Mouse (Mus musculus) heart, adult 2 months (tissue): ENCODE data around the gene Tom1l2.

ENCODE experiments used
- CTCF ChIP-seq: fragments of 200-600 bp; IDR thresholded peaks from 2 replicates; pipeline ENCODE4 v1.8.1; 2022; ENCODE audit warnings: antibody characterized with exemption, mild to moderate bottlenecking, moderate library complexity
- EP300 ChIP-seq: fragments of 200-500 bp; IDR thresholded peaks from 2 replicates; pipeline ENCODE4 v1.6.1; 2011; ENCODE audit warnings: low read depth, low read length, control low read depth; ENCODE audit not compliant: insufficient read depth
- POLR2A ChIP-seq: fragments of 200-500 bp; IDR thresholded peaks from 2 replicates; pipeline ENCODE4 v1.6.1; 2011; ENCODE audit warnings: mild to moderate bottlenecking, low read depth, low read length, control low read depth; ENCODE audit not compliant: insufficient read depth

DNA sequence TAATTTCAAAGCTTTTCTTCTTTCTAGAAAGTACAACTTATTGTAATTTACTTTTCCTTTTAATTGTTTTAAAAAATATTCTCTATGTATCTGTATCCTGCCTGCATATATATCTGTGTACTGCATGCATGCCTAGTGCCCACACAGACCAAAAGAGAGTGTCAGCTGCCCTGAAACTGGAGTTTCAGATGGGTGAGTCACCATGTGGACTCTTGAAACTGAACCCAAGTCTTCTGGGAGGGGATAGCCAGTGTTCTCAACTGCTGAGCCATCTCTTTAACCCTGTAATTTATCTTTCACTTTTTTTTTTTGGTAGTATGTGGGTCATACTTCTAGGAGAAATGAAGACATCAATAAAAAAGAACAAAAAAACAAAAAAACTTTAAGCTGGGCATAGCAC lies 29.0 kb downstream of the Tom1l2 start:
- TF ChIP-seq EP300 (no peak), CTCF (no peak), POLR2A (no peak)
